Mouse (Mus musculus) kidney, embryonic 16.5 days (tissue): ENCODE data around the gene Hist1h2bl. TPM values are rescaled to one million over a fixed set of nuclear protein-coding genes. Genes with fewer than 3 reads are reported as not detected.
A peak's percentile ranks its signal among the peaks of the same experiment; 100 is the strongest.
"Not testable (repeated sequence)": the region's sequence is repeated elsewhere in the genome, so short reads cannot be mapped to it uniquely, and the experiment has no call there.

Experiments used
- ATAC-seq: fragments of 200-750 bp; cut with Nextera tagmentation; 2 replicates; pipeline ENCODE4 v1.8.0; 2017; ENCODE audit warnings: moderate TSS enrichment; ENCODE audit not compliant: low FRiP score, low TSS enrichment
- H3K27ac ChIP-seq: fragments of 300-500 bp; sonication (generic); 2 replicates; pipeline ENCODE4 v1.5.1; 2014; ENCODE audit warnings: low read length
- H3K27me3 ChIP-seq: fragments of 300-500 bp; sonication (generic); 2 replicates; pipeline ENCODE4 v1.6.1; 2014; ENCODE audit warnings: low read length, control low read depth, mixed read lengths; ENCODE audit not compliant: insufficient read depth
- H3K36me3 ChIP-seq: fragments of 300-500 bp; sonication (generic); 2 replicates; pipeline ENCODE4 v1.6.1; 2014; ENCODE audit warnings: low read length, control low read depth, mixed read lengths; ENCODE audit not compliant: insufficient read depth
- H3K4me1 ChIP-seq: fragments of 300-500 bp; sonication (generic); 2 replicates; pipeline ENCODE4 v1.6.1; 2014; ENCODE audit warnings: low read length, control low read depth, mixed read lengths; ENCODE audit not compliant: insufficient read depth
- H3K4me2 ChIP-seq: fragments of 300-500 bp; sonication (generic); replicated peaks from 2 replicates; pipeline ENCODE4 v1.6.1; 2014; ENCODE audit warnings: low read depth, low read length
- H3K4me3 ChIP-seq: fragments of 300-500 bp; sonication (generic); 2 replicates; pipeline ENCODE4 v1.5.1; 2014; ENCODE audit warnings: mild to moderate bottlenecking, low read length
- H3K9ac ChIP-seq: fragments of 300-500 bp; sonication (generic); replicated peaks from 2 replicates; pipeline ENCODE4 v1.6.1; 2014; ENCODE audit warnings: low read length
- H3K9me3 ChIP-seq: fragments of 300-500 bp; sonication (generic); 2 replicates; pipeline ENCODE4 v1.6.1; 2016; ENCODE audit warnings: low read length, control low read depth
- whole genome bisulfite sequencing: fragments of 180-500 bp; shearing (Covaris S2); extraction: QIAGEN DNeasy Blood & Tissue Kit; methylation state at CpG from one replicate; pipeline ENCODE4 v1.1.7; 2014; 5-methylcytosine and 5-hydroxymethylcytosine counted together
- polyA plus RNA-seq: library from polyadenylated mRNA; unstranded; fragments of >200 nt; fragmentation: Nextera tagmentation; extraction: Ambion mirVana; gene quantifications from 2 replicates; pipeline ENCODE4 v1.2.1, GENCODE M21; 2015

Hist1h2bl gene
- polyA plus RNA-seq, 1 experiment from 2014 or later = 1.9 TPM

DNA sequence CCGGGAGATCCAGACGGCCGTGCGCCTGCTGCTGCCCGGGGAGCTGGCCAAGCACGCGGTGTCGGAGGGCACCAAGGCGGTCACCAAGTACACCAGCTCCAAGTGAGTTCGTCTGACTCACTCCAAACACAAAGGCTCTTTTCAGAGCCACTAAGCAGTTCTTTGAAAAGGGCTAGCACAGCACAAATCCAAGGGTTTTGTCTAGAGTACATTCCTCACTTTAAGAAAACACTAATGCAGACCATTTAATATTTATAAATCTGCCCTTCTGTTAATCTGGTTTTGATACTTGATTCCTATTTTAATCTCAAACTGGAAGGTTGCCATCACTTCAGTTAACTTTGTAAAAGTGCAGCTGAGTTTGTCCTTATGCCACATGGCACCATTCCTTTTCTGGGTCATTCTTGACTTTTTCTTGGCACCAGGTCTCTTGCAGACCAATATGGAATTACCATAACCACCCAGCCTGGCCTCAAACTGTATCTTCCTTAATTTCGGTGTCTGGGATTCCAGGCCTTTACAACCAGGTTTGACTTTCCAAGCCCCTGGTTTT, 6.5 kb upstream of the Hist1h2bl start:
- H3K4me3 ChIP-seq = peak overlapping the region; percentile 40
- H3K36me3 ChIP-seq = no peaks in the 10 kb centered on the region
- H3K9me3 ChIP-seq = no peaks in the 10 kb centered on the region
- no peaks in the 10 kb centered on the region for H3K27me3 ChIP-seq
- ATAC-seq = no peak; the same call in 1 of the 2 replicates
- peak overlapping the region; percentile 82 for H3K27ac ChIP-seq
- 3% methylated on average over 10 of the region's 11 CpGs for WGBS
- H3K4me2 ChIP-seq = peak overlapping the region; percentile 53
- H3K9ac ChIP-seq = peak overlapping the region; percentile 59
- peaks cover 26% of the 10 kb centered on the region for H3K4me1 ChIP-seq

DNA sequence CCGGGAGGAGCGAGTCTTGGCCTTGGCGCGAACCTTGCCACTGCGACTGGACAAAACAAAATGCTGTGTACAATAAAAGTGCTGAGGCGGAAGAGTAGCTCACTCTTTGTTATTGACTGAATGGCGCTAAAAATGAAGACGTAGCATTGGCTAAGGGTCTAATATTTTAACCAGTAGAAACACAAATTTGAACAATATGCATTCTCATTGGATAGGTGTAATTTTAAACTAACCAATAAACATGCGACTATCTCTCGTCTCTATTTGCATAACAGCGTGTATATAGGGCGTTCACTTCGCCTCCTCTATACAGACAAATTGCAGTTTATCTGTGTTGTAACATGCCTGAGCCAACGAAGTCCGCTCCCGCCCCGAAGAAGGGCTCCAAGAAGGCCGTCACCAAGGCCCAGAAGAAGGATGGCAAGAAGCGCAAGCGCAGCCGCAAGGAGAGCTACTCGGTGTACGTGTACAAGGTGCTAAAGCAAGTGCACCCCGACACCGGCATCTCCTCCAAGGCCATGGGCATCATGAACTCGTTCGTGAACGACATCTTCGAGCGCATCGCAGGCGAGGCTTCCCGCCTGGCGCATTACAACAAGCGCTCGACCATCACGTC, 5.9 kb upstream of the Hist1h2bl start, which contains the start of gene Hist1h2bm:
Gene Hist1h2bm (plus strand): TSS at position 288 of the 616 bp plus-strand sequence.
- not testable (repeated sequence) for H3K36me3 ChIP-seq, H3K27me3 ChIP-seq, H3K9me3 ChIP-seq
- Histone ChIP-seq H3K4me3 (peak within 1 kb of the TSS; percentile 47), H3K9ac (peak within 1 kb of the TSS; percentile 67), H3K4me2 (peak within 1 kb of the TSS; percentile 65), H3K27ac (peak within 1 kb of the TSS; percentile 86), H3K4me1 (peaks cover 28% of the 10 kb centered on the region)
- peak; percentile 98 for ATAC-seq
- WGBS = under 1% methylated on average over 34 of the region's 37 CpGs

DNA sequence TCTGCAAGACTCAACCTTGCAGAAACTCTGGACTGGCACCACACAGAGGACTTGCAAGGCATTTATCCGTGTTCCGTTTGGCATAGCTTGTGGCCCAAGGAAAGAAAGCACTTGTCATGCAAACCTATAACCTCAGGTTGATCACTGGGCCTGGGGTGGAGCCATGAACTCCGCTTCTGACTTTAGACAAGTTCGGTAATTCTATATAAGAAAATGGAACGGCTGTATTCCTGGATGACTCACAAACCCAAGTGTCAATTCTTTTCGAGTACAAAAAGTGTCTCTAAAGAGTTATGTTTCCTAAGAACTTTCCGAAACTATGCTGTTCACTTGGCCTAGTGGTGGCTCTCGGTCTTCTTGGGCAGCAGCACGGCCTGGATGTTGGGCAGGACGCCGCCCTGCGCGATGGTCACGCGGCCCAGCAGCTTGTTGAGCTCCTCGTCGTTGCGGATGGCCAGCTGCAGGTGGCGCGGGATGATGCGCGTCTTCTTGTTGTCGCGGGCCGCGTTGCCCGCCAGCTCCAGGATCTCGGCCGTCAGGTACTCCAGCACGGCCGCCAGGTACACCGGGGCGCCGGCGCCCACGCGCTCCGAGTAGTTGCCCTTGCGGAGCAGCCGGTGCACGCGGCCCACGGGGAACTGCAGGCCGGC, 5.3 kb upstream of the Hist1h2bl start:
- WGBS = 1% methylated on average over 16 of the region's 44 CpGs
- H3K9ac ChIP-seq = peak overlapping the region; percentile 67
- peak; percentile 5; the same call in 1 of the 2 replicates for ATAC-seq

DNA sequence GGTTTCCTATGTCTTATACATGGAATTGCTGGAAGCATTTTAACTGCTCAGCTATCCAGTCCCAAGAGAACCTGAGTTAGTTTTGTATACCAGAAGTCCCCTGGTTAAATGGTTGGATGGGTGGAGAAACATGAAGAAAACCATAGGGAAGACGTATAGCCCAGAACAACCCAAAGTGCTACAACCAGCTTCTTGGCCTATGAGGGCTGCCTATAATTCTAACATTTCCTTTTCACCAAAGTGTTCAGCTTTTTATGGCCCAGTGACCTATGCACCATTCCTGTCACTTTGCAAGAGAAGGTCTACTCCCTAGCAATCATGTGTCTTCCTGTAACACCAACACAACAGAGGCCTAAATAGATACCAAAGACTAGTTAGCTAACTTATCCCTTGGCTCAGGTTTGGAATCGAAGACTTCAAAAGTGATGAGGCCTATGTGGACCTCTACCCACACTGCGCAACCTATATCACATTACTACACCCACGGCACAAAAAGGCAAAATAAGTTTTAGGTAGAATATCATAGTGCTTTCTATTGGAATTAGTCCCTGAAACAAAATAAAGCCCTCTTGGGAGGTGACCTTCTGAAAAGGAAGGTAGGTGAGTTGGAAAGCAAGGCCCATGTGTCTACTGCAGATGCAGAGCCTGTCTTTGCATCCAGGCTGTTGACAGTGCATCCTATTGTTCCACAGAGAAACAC, 2.6 kb upstream of the Hist1h2bl start:
- Histone ChIP-seq H3K4me2 (peak overlapping the region; percentile 62), H3K9me3 (no peaks in the 10 kb centered on the region), H3K36me3 (no peaks in the 10 kb centered on the region), H3K4me3 (peak overlapping the region; percentile 50), H3K27ac (peak overlapping the region; percentile 91), H3K27me3 (no peaks in the 10 kb centered on the region), H3K4me1 (peaks cover 39% of the 10 kb centered on the region), H3K9ac (peak overlapping the region; percentile 78)
- 48% methylated on average over 4 of the region's 4 CpGs for WGBS
- ATAC-seq = no peak

More for the DNA sequence above, 5.3 kb upstream of the Hist1h2bl start:
- Histone ChIP-seq H3K27ac (peak overlapping the region; percentile 86), H3K4me1 (peaks cover 29% of the 10 kb centered on the region), H3K4me2 (peak overlapping the region; percentile 65), H3K4me3 (peak overlapping the region; percentile 47)
- not testable (repeated sequence) for H3K9me3 ChIP-seq, H3K27me3 ChIP-seq, H3K36me3 ChIP-seq

DNA sequence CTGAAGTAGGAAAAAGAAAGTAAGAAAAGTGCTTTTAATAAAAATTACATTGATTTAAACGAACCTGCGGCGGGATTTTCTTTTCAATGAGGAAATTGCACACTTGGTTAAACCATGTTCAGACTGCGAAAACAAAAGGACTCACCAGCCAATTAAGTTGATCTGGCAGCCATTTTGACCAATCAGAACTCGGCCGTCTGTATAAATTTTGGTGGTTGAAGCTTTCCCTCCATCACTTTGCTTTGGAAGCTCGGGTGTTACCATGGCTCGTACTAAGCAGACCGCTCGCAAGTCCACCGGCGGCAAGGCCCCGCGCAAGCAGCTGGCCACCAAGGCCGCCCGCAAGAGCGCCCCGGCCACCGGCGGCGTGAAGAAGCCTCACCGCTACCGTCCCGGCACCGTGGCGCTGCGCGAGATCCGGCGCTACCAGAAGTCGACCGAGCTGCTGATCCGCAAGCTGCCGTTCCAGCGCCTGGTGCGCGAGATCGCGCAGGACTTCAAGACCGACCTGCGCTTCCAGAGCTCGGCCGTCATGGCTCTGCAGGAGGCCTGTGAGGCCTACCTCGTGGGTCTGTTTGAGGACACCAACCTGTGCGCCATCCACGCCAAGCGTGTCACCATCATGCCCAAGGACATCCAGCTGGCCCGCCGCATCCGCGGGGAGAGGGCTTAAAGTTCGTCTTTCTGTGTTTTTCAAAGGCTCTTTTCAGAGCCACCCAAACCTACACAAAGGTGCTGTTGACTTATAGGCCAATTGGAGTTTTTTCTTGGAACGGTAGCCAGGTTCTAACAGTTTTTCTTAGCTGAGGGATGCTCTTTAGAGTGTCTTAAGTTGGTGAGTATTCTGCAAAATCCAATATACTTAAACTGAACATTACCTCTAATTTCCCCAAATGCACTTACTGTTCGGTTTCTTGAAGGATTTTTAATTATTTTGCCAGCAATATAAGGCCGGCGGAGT, 1.7 kb upstream of the Hist1h2bl start, which contains the start of gene Hist1h3h:
Gene Hist1h3h (plus strand): TSS at position 263 of the 961 bp plus-strand sequence.
- peak within 1 kb of the TSS; percentile 56 for H3K4me3 ChIP-seq
- not testable (repeated sequence) for H3K36me3 ChIP-seq, H3K27me3 ChIP-seq, H3K9me3 ChIP-seq
- peak within 1 kb of the TSS; percentile 85 for H3K9ac ChIP-seq
- WGBS = under 1% methylated on average over 27 of the region's 56 CpGs
- ATAC-seq = peak; percentile 37; the same call in 1 of the 2 replicates
- peaks cover 37% of the 10 kb centered on the region for H3K4me1 ChIP-seq
- peak within 1 kb of the TSS; percentile 99 for H3K27ac ChIP-seq
- H3K4me2 ChIP-seq = peak within 1 kb of the TSS; percentile 88

DNA sequence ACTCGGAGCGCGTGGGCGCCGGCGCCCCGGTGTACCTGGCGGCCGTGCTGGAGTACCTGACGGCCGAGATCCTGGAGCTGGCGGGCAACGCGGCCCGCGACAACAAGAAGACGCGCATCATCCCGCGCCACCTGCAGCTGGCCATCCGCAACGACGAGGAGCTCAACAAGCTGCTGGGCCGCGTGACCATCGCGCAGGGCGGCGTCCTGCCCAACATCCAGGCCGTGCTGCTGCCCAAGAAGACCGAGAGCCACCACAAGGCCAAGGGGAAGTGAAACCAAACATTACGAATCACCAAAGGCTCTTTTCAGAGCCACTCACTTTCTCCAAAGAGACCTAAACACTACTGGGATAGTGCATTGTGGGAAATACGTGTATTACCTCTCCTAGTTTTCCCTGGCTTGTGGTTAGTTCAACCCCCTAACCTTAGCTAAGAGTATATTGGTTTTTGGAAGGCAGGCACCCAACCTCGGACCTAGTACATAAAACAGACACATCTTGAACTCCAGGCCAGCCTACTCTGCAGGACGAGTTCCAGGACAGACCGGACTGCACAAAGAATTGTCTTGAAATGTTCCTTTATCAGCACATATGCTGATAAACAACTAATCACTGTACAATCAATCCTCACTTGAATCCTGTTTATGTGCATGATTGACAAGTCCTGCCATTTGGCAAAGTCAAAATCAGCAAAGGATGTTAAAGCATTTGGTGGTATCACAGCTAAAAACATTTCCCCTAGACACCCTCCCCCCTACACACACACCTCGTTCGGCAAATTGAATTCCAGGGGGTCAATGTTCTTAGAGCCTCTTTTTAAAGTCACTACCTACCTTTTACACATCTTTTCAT, 823 bp upstream of the Hist1h2bl start:
- not testable (repeated sequence) for H3K9me3 ChIP-seq, H3K27me3 ChIP-seq, H3K36me3 ChIP-seq
- peak overlapping the region; percentile 56 for H3K4me3 ChIP-seq
- peak; percentile 3; the same call in 1 of the 2 replicates for ATAC-seq
- H3K9ac ChIP-seq = peak overlapping the region; percentile 85
- H3K4me1 ChIP-seq = peaks cover 35% of the 10 kb centered on the region
- H3K27ac ChIP-seq = peak overlapping the region; percentile 99
- peak overlapping the region; percentile 88 for H3K4me2 ChIP-seq
- WGBS = 0% methylated on average over 9 of the region's 38 CpGs

DNA sequence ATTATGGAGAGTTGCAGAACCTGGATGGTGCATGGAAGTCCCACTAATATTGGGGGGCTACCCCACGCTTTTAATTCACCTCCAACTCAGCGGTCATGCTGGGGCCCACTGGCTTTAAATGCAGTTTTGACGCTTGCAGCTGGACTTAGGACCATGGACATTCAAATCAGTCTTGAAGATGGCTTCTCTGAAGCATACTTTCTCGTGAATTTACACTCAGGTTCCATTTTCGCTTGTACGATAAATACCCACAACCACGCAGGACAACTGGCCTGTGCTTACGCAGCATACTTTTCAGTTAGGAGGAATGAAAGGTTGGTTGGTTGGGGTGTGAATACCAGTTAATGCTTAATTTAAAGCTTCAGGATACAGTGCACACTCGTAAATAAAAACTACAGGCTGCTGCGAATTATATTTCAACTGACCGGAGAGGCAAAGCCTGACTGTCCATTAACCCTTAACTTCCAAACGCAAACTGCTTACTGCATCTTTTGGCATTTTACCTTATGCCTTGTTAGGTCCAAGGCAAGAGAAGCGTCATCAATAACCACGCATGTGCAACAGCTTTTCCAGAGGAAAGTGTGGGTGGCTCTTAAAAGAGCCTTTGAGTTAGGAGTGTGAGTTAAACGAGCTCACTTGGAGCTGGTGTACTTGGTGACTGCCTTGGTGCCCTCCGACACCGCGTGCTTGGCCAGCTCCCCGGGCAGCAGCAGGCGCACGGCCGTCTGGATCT, 646 bp downstream of the Hist1h2bl start:
- H3K4me1 ChIP-seq = peaks cover 29% of the 10 kb centered on the region
- H3K27me3 ChIP-seq = no peaks in the 10 kb centered on the region
- peak overlapping the region; percentile 56 for H3K4me3 ChIP-seq
- H3K9me3 ChIP-seq = no peaks in the 10 kb centered on the region
- ATAC-seq = no peak
- peak overlapping the region; percentile 78 for H3K9ac ChIP-seq
- peak overlapping the region; percentile 96 for H3K27ac ChIP-seq
- no peaks in the 10 kb centered on the region for H3K36me3 ChIP-seq
- H3K4me2 ChIP-seq = peak overlapping the region; percentile 88
- WGBS = under 1% methylated on average over 19 of the region's 22 CpGs

DNA sequence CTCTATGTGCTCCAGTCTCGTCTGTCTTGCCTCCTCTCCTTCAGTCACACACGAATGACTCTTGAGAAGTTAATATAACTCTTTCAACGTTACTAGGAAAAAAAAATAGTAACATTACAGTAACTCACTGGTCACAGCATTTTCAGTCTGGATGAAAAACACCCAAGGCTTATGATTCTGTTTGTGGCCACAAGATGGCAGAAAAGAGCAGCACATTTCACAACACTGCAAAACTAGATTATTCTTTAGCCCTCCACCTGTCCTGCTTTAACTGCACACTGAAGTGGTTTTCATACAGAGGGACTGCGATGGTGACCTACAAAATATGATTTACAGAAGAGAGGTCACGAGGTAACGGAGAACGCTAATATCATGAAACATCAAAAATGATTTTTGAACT, 1.2 kb downstream of the Hist1h2bl start:
- Histone ChIP-seq H3K27ac (peak overlapping the region; percentile 96), H3K4me1 (peaks cover 25% of the 10 kb centered on the region), H3K36me3 (no peaks in the 10 kb centered on the region), H3K9me3 (no peaks in the 10 kb centered on the region), H3K27me3 (no peaks in the 10 kb centered on the region), H3K9ac (peak overlapping the region; percentile 78), H3K4me2 (peak overlapping the region; percentile 88), H3K4me3 (peak overlapping the region; percentile 56)
- 1% methylated on average over 7 of the region's 7 CpGs for WGBS
- no peak for ATAC-seq
